Mouse (Mus musculus): ENCODE measurements around the gene Slc35d2.

Slc35d2 gene

DNA sequence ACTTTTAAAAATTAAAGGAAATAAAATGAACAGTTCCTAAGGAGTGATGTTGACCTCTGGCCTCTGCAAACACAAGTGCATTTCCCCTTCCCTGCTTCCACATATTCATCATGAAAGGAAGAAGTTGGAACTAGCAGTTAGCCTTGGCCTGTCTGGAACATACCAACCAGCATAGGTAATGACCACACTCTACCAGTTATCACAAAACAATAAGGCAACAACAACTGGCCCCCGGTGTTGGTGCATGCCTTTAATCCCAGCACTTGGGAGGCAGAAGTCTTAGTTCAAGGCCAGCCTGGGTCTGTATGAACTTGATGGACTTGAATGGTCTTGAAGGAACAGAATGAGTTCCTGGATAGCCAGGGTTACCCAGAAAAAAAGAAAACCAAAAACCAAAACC lies 18.7 kb downstream of the Slc35d2 start:
- DNase-seq (ENCODE audit: low spot score in 2 of 2), result no peak

- no peak for DNase-seq (ENCODE audit: low spot score in 2 of 2)
Observed at GRCm38 (mm10) chr13:64108381-64108850, 20.8 kb downstream of the Slc35d2 start.

DNA sequence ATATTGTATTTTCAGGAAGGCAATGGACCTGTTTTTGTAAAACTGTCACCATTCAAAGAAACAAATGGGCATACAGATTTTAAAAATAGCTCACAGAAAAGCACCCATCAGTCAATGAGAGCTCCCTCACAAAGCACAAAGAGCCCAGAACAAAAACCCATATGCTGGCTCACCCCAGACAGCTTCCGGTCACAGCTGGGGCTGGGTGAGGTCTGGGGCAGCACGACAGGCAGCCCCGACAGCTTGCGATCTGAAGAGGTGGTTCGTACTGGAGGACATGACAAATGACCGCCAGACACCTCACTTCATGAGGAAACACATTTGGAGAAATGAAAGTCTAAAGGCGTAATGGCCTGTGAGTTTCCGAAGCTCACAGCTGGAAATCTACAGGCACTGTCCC lies 21.6 kb downstream of the Slc35d2 start:
- DNase-seq (ENCODE audit: low spot score in 2 of 2), result no peak

DNA sequence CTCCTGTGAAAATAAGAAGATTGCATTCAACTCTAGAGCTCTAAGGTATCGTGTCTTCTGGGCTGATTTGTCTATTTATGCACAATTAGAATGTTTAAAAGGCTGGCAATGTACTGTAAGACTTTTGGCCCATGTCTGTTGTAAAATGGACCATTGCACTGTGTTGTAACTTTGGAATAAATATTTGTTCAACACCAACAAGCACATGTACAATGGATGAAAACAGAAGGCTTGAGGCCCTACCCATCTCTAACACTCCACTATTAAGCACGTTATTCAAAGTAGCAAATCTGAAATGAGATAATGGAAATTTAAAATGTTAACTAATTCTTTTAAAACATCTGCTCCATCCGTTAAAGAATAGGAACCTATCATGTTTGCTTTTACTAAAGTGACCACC lies 22.1 kb downstream of the Slc35d2 start:
- DNase-seq (ENCODE audit: low spot score in 2 of 2), result no peak

GRCm38 (mm10) chr13:64105690-64106089 lies 23.5 kb downstream of the Slc35d2 start:
- DNase-seq (ENCODE audit: low spot score in 2 of 2), result no peak

DNA sequence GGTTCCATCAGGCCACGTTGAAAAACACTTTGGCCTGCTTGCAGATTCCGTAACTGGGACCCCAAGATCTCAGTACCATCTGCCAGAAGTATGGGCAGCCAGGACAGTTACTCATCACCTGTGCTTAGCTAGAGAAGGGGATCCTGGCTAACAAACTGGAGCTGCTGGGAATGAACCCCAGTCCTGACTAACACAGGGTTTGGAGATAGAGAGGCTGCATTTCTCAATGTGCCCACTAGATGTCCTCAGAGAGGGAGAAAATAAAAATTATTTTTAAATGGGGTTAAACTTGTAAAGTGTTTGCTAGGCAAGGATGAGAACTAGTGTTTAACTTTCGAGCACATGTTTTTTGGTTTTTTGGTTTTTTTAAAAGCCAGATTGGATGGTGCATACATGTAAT lies 29.0 kb downstream of the Slc35d2 start:
- peak; percentile 33 to 39 for DNase-seq (ENCODE audit: low spot score in 2 of 2)

- no peak for DNase-seq (ENCODE audit: low spot score in 2 of 2)
Observed at GRCm38 (mm10) chr13:64098992-64099391, 30.2 kb downstream of the Slc35d2 start.

- peak in 1 of 2 experiments; percentile 50 for DNase-seq (ENCODE audit: low spot score in 2 of 2)
Observed at GRCm38 (mm10) chr13:64093341-64093740, 35.8 kb downstream of the Slc35d2 start.

DNA sequence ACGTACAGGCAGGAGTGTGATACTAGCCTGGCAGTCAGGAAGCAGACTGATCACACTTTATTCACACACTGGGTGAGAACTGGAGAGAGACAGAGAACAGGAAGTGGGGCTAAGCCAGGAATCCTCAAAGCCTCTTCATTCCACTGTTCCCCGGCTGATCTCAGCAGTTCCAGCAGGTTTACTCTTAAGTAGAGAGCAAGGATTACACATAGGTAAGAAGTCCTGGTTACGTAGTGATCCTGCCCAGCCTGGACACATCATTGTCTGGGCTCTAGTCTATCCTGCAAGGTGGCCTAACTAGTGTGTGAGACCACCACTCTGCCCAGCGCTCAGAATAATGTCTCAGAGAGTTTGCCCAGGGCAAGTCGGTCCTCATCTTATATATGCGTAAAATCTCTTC lies 36.4 kb downstream of the Slc35d2 start:
- no peak for DNase-seq (ENCODE audit: low spot score in 2 of 2)

- no peak for DNase-seq (ENCODE audit: low spot score in 2 of 2)
Observed at GRCm38 (mm10) chr13:64092141-64092540, 37.0 kb downstream of the Slc35d2 start.

- DNase-seq (ENCODE audit: low spot score in 2 of 2), result no peak
Observed at GRCm38 (mm10) chr13:64091006-64091405, 38.2 kb downstream of the Slc35d2 start.

GRCm38 (mm10) chr13:64090278-64090677 lies 38.9 kb downstream of the Slc35d2 start:
- no peak for DNase-seq (ENCODE audit: low spot score in 2 of 2)

- no peak for DNase-seq (ENCODE audit: low spot score in 2 of 2)
Observed at GRCm38 (mm10) chr13:64089130-64089529, 40.0 kb downstream of the Slc35d2 start, which contains the start of gene Hsd17b3. TSS of gene Hsd17b3 (minus strand) at chr13:64089230.

DNA sequence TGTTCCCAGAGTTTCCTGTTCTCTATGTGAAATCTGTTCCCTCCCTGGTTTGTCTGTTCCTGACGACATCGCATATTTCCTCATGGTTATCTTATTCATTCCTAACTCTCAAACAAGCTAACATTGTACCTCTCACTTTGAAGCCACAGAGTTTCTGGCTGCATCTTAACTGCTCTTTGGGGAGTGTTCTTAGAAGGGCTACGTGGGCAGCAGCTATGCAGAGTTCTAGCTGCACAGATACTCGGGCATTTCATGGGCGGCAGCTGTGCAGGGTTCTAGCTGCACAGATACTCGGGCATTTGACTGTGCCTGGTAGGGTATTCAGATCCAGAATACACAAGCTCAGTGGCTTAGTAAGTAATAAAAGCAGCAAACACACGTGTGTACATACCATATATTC lies 41.1 kb downstream of the Slc35d2 start:
- DNase-seq (ENCODE audit: low spot score in 2 of 2), result no peak

GRCm38 (mm10) chr13:64086036-64086435 lies 43.1 kb downstream of the Slc35d2 start:
- no peak for DNase-seq (ENCODE audit: low spot score in 2 of 2)

- DNase-seq (ENCODE audit: low spot score in 2 of 2), result no peak
Observed at GRCm38 (mm10) chr13:64083331-64083730, 45.8 kb downstream of the Slc35d2 start.

DNA sequence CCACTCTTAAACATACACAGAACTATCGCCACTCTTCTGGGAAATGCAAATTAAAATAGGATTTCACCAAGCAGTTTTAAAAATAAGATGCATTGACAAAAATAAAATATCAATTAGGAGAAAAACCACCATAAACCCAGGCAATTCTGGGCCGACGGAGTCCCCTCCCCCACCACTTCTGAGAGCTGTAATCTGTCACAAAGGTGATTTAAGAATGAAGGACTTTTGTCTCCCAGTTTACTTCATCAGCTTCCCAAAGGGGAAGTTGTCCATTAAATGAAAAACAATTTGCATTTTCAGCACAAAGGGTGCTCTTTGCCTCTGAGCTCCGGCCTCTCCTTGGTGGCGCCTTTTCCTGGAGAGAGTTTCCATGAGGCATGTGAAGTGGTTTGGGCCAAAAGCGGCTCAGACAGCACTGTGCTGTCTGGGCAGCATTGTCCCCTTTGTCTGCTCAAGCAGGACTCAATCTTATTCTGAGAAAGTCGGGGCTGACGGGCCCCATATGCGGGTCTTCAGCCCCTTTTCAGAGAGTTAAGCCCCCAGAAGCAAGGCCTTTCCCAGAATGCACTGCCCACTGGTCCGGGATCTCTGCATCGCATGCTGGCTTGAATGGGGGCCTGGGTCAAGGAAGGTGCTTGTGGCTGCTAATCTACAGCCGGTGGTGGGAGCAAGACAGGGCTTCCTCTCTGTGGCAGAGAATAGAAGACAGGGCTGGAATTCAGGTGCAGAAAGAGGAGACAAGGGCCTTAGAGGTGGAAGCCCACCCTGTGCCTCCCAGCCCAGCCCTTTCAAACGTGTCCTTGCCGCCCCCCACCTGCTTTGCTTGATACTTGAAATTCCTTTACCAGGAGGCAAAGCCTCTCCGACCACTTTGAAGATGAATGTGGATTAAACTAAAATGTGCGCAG lies 47.9 kb downstream of the Slc35d2 start:
- no peak for DNase-seq (ENCODE audit: low spot score in 2 of 2)

- DNase-seq (ENCODE audit: low spot score in 2 of 2), result no peak
Observed at GRCm38 (mm10) chr13:64077591-64077990, 51.6 kb downstream of the Slc35d2 start.

GRCm38 (mm10) chr13:64076074-64076473 lies 53.1 kb downstream of the Slc35d2 start:
- DNase-seq (ENCODE audit: low spot score in 2 of 2), result no peak

- DNase-seq (ENCODE audit: low spot score in 2 of 2), result no peak
Observed at GRCm38 (mm10) chr13:64066653-64067052, 62.5 kb downstream of the Slc35d2 start.

DNA sequence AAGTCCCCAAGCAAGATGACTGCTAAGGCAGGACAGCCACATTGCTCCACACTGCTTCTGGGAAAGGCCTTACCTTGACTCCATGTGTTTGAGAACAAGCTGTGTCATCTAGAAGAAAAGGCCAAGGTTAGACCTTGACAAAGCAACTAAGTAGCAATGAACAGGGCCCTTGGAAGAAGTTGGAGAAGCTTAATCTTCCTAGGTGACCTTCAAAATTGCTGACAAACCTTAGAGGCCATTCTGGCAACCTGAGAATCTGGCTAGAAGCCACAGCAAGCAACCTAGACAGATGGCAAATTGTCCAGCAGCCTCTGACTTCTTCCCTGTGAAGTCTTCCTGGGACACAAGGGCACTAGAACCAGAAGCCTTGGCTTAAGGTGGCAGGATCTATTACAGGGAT lies 64.9 kb downstream of the Slc35d2 start:
- DNase-seq (ENCODE audit: low spot score in 2 of 2), result no peak

GRCm38 (mm10) chr13:64060935-64061506 lies 68.1 kb downstream of the Slc35d2 start:
- DNase-seq (ENCODE audit: low spot score in 2 of 2), result no peak

- no peak for DNase-seq (ENCODE audit: low spot score in 2 of 2)
Observed at GRCm38 (mm10) chr13:64053959-64054358, 75.2 kb downstream of the Slc35d2 start.
